Mouse (Mus musculus) kidney, postnatal 0 days (tissue): ENCODE results near the gene Fgfr1op. TPM values are rescaled to one million over a fixed set of nuclear protein-coding genes. Genes with fewer than 3 reads are reported as not detected.
"Not testable (repeated sequence)": the region's sequence is repeated elsewhere in the genome, so short reads cannot be mapped to it uniquely, and the experiment has no call there.

Source experiments
- ATAC-seq: fragments of 200-750 bp; cut with Nextera tagmentation; replicated peaks from 2 replicates; pipeline ENCODE4 v1.8.0; 2017; ENCODE audit warnings: low read depth, moderate number of reproducible peaks, moderate TSS enrichment, moderate library complexity; ENCODE audit not compliant: low FRiP score
- DNase-seq: peaks from one replicate; pipeline ENCODE4 v3.0.0-alpha.2; 2016; ENCODE audit warnings: low spot score
- H3K27ac ChIP-seq: fragments of 300-500 bp; sonication (generic); 2 replicates; pipeline ENCODE4 v1.5.1; 2014; ENCODE audit warnings: mild to moderate bottlenecking
- H3K27me3 ChIP-seq: fragments of 300-500 bp; sonication (generic); 2 replicates; pipeline ENCODE4 v1.6.1; 2014; ENCODE audit warnings: low read length, mixed read lengths; ENCODE audit not compliant: insufficient read depth
- H3K36me3 ChIP-seq: fragments of 300-500 bp; sonication (generic); 2 replicates; pipeline ENCODE4 v1.6.1; 2014; ENCODE audit warnings: low read length, mixed read lengths; ENCODE audit not compliant: insufficient read depth
- H3K4me1 ChIP-seq: fragments of 300-500 bp; sonication (generic); replicated peaks from 2 replicates; pipeline ENCODE4 v1.6.1; 2014; ENCODE audit warnings: antibody characterized with exemption, low read length, mixed read lengths; ENCODE audit not compliant: insufficient read depth
- H3K4me2 ChIP-seq: fragments of 300-500 bp; sonication (generic); 2 replicates; pipeline ENCODE4 v1.6.1; 2014; ENCODE audit warnings: mild to moderate bottlenecking, low read length, moderate library complexity, mixed read lengths
- H3K4me3 ChIP-seq: fragments of 300-500 bp; sonication (generic); replicated peaks from 2 replicates; pipeline ENCODE4 v1.5.1; 2014; ENCODE audit warnings: low read depth, low read length
- H3K9ac ChIP-seq: fragments of 300-500 bp; sonication (generic); 2 replicates; pipeline ENCODE4 v1.6.1; 2014; ENCODE audit warnings: low read depth, low read length
- H3K9me3 ChIP-seq: fragments of 300-500 bp; sonication (generic); replicated peaks from 2 replicates; pipeline ENCODE4 v1.6.1; 2016; ENCODE audit warnings: low read length, inconsistent platforms, mixed read lengths
- CTCF ChIP-seq: IDR thresholded peaks from 2 replicates; pipeline ENCODE4 v1.5.1; 2016; ENCODE audit warnings: antibody characterized with exemption, low read depth, mild to moderate bottlenecking, moderate library complexity
- WGBS: fragments of 180-500 bp; shearing (Covaris S2); extraction: QIAGEN DNeasy Blood & Tissue Kit; methylation state at CpG from one replicate; pipeline ENCODE4 v1.1.7; 2014; 5-methylcytosine and 5-hydroxymethylcytosine counted together
- polyA plus RNA-seq: library from polyadenylated mRNA; unstranded; fragments of >200 nt; fragmentation: Nextera tagmentation; extraction: Ambion mirVana; gene quantifications from 2 replicates; pipeline ENCODE4 v1.2.1, GENCODE M21; 2015

The Fgfr1op gene
- polyA plus RNA-seq, 1 experiment from 2014 or later, result 28.7 TPM

- peak; percentile 27 for DNase-seq
- H3K27me3 ChIP-seq, H3K4me2 ChIP-seq, H3K4me1 ChIP-seq, H3K9me3 ChIP-seq, H3K4me3 ChIP-seq, H3K27ac ChIP-seq, H3K9ac ChIP-seq, H3K36me3 ChIP-seq, ATAC-seq: not testable (repeated sequence)
- TF ChIP-seq CTCF, result peak; percentile 58
- WGBS, result 48% methylated on average over 2 of the region's 3 CpGs
Measured at GRCm38 (mm10) chr17:8160969-8161368, 4.3 kb upstream of the Fgfr1op start.

GRCm38 (mm10) chr17:8165608-8165945 lies 276 bp downstream of the Fgfr1op start:
- 0% methylated on average over 34 of the region's 42 CpGs for WGBS
- ATAC-seq, result not testable (repeated sequence)

GRCm38 (mm10) chr17:8165977-8166376 lies 676 bp downstream of the Fgfr1op start:
- ATAC-seq, H3K27ac ChIP-seq, H3K9ac ChIP-seq, H3K9me3 ChIP-seq, DNase-seq, H3K4me1 ChIP-seq, H3K27me3 ChIP-seq: not testable (repeated sequence)
- peaks cover 15% of the 10 kb centered on the region for H3K36me3 ChIP-seq
- under 1% methylated on average over 9 of the region's 11 CpGs for WGBS
- H3K4me3 ChIP-seq, result peak overlapping the region; percentile 44
- peak overlapping the region; percentile 41 for H3K4me2 ChIP-seq

More at GRCm38 (mm10) chr17:8165608-8165945, 276 bp downstream of the Fgfr1op start:
- H3K4me2 ChIP-seq, result peak overlapping the region; percentile 41
- H3K4me1 ChIP-seq, H3K9me3 ChIP-seq, H3K27me3 ChIP-seq, DNase-seq: not testable (repeated sequence)
- H3K36me3 ChIP-seq, result peaks cover 13% of the 10 kb centered on the region
- H3K4me3 ChIP-seq, result peak overlapping the region; percentile 44
- peak overlapping the region; percentile 47; the same call in 1 of the 2 replicates for H3K27ac ChIP-seq
- peak overlapping the region; percentile 42; the same call in 1 of the 2 replicates for H3K9ac ChIP-seq

GRCm38 (mm10) chr17:8166454-8166853 lies 1.2 kb downstream of the Fgfr1op start:
- not testable (repeated sequence) for H3K9me3 ChIP-seq, H3K27me3 ChIP-seq, H3K4me1 ChIP-seq, DNase-seq, H3K4me3 ChIP-seq, H3K9ac ChIP-seq, ATAC-seq, H3K27ac ChIP-seq
- Histone ChIP-seq H3K36me3 (peaks cover 18% of the 10 kb centered on the region), H3K4me2 (peak overlapping the region; percentile 41)
- WGBS, result 0% methylated on average over 1 of the region's 3 CpGs

- peaks cover 19% of the 10 kb centered on the region for H3K36me3 ChIP-seq
- not testable (repeated sequence) for H3K9me3 ChIP-seq, ATAC-seq, H3K4me3 ChIP-seq, DNase-seq, H3K27ac ChIP-seq, H3K4me1 ChIP-seq, H3K27me3 ChIP-seq, H3K9ac ChIP-seq, H3K4me2 ChIP-seq
- WGBS, result 87% methylated on average over 4 of the region's 8 CpGs
Measured at GRCm38 (mm10) chr17:8167436-8167835, 2.1 kb downstream of the Fgfr1op start.

GRCm38 (mm10) chr17:8170331-8170730 lies 5.0 kb downstream of the Fgfr1op start:
- no peak overlapping the region for H3K4me2 ChIP-seq
- H3K27me3 ChIP-seq, result no peaks in the 10 kb centered on the region
- peaks cover 36% of the 10 kb centered on the region for H3K36me3 ChIP-seq
- TF ChIP-seq CTCF, result no peak
- no peaks in the 10 kb centered on the region for H3K4me1 ChIP-seq
- WGBS, result 85% methylated on average over 7 of the region's 7 CpGs
- ATAC-seq (no peak), DNase-seq (no peak)
- H3K27ac ChIP-seq, result no peak overlapping the region
- H3K4me3 ChIP-seq, result no peak overlapping the region
- no peaks in the 10 kb centered on the region for H3K9me3 ChIP-seq
- H3K9ac ChIP-seq, result no peak overlapping the region

- ATAC-seq (no peak), DNase-seq (no peak)
- Histone ChIP-seq H3K36me3 (peaks cover 43% of the 10 kb centered on the region), H3K9me3 (no peaks in the 10 kb centered on the region), H3K4me3 (no peak overlapping the region), H3K4me2 (no peak overlapping the region), H3K4me1 (no peaks in the 10 kb centered on the region), H3K9ac (no peak overlapping the region), H3K27ac (no peak overlapping the region), H3K27me3 (no peaks in the 10 kb centered on the region)
- 39% methylated on average over 4 of the region's 4 CpGs for WGBS
- no peak for TF ChIP-seq CTCF
Measured at GRCm38 (mm10) chr17:8171081-8171480, 5.8 kb downstream of the Fgfr1op start.
